Mouse (Mus musculus) heart, postnatal 36 days (tissue): ENCODE data around the gene Tspan18. TPM values are rescaled to one million over a fixed set of nuclear protein-coding genes. Genes with fewer than 3 reads are reported as not detected.

Experiments
- DNase-seq, 2 experiments: peaks; one replicate each; pipeline ENCODE4 v3.0.0; 2021 to 2022
- intact Hi-C: fragments of 180-260 bp; cut with DNase I; formaldehyde crosslinking; loops from one replicate; pipeline ENCODE4 v1.15.1; 2025
- total RNA-seq, 2 experiments: library from RNA; stranded (reverse); gene quantifications; 2 replicates each; pipeline ENCODE4 v1.2.3; 2021

Tspan18 gene
- total RNA-seq, 2 experiments from 2014 or later: 12.4 to 16.2 TPM

- intact Hi-C loops: no loop called here
- DNase-seq: no peak
Measured at GRCm38 (mm10) chr2:93345663-93346268, 11.5 kb upstream of the Tspan18 start.

- intact Hi-C loops: loop anchor here (5.0 kb wide), 1 partner anchor 133 kb away; no protein-coding TSS in a partner anchor
- no peak for DNase-seq
Measured at GRCm38 (mm10) chr2:93339373-93340106, 5.2 kb upstream of the Tspan18 start.

- DNase-seq: no peak
- intact Hi-C loops: loop anchor here (2.0 kb wide), 1 partner anchor 45 kb away; no protein-coding TSS in a partner anchor
Measured at GRCm38 (mm10) chr2:93335996-93336395, 1.7 kb upstream of the Tspan18 start.

- peak; percentile 91 to 94 for DNase-seq
- intact Hi-C loops: loop anchor here (1.0 to 5.0 kb wide), 6 partner anchors 55 to 261 kb away; no protein-coding TSS in a partner anchor
Measured at GRCm38 (mm10) chr2:93333241-93333816, 976 bp downstream of the Tspan18 start.

- DNase-seq: peak; percentile 36 to 41
- intact Hi-C loops: loop anchor here (2.0 to 5.0 kb wide), 4 partner anchors 53 to 260 kb away; no protein-coding TSS in a partner anchor
Measured at GRCm38 (mm10) chr2:93332277-93332676, 2.0 kb downstream of the Tspan18 start.

- intact Hi-C loops: loop anchor here (5.0 kb wide), 1 partner anchor 259 kb away; no protein-coding TSS in a partner anchor
- DNase-seq: no peak
Measured at GRCm38 (mm10) chr2:93331121-93331520, 3.2 kb downstream of the Tspan18 start.

GRCm38 (mm10) chr2:93329120-93329519 is 5.2 kb downstream of the Tspan18 start:
- intact Hi-C loops: no loop called here
- DNase-seq: peak in 1 of 2 experiments; percentile 34

- DNase-seq: no peak
- intact Hi-C loops: no loop called here
Measured at GRCm38 (mm10) chr2:93327915-93328555, 6.3 kb downstream of the Tspan18 start.

- intact Hi-C loops: no loop called here
- no peak for DNase-seq
Measured at GRCm38 (mm10) chr2:93324681-93325080, 9.6 kb downstream of the Tspan18 start.

- intact Hi-C loops: no loop called here
- peak; percentile 59 to 70 for DNase-seq
Measured at GRCm38 (mm10) chr2:93321946-93322345, 12.4 kb downstream of the Tspan18 start.

GRCm38 (mm10) chr2:93320267-93320666 is 14.0 kb downstream of the Tspan18 start:
- intact Hi-C loops: no loop called here
- no peak for DNase-seq

- no peak for DNase-seq
- intact Hi-C loops: no loop called here
Measured at GRCm38 (mm10) chr2:93319598-93319997, 14.7 kb downstream of the Tspan18 start.

- no peak for DNase-seq
- intact Hi-C loops: no loop called here
Measured at GRCm38 (mm10) chr2:93318781-93319349, 15.4 kb downstream of the Tspan18 start.

- peak in 1 of 2 experiments; percentile 34 for DNase-seq
- intact Hi-C loops: no loop called here
Measured at GRCm38 (mm10) chr2:93313768-93314632, 20.3 kb downstream of the Tspan18 start.

- intact Hi-C loops: no loop called here
- no peak for DNase-seq
Measured at GRCm38 (mm10) chr2:93312458-93312857, 21.8 kb downstream of the Tspan18 start.

- intact Hi-C loops: no loop called here
- peak; percentile 27 for DNase-seq
Measured at GRCm38 (mm10) chr2:93309724-93310413, 24.4 kb downstream of the Tspan18 start.

- no peak for DNase-seq
- intact Hi-C loops: no loop called here
Measured at GRCm38 (mm10) chr2:93306898-93307297, 27.4 kb downstream of the Tspan18 start.

- intact Hi-C loops: no loop called here
- DNase-seq: no peak
Measured at GRCm38 (mm10) chr2:93304273-93304634, 30.1 kb downstream of the Tspan18 start.
